Mouse (Mus musculus): ENCODE data around the gene Kidins220. TPM values are rescaled to one million over a fixed set of nuclear protein-coding genes. Genes with fewer than 3 reads are reported as not detected.
A peak's percentile ranks its signal among the peaks of the same experiment; 100 is the strongest.

The Kidins220 gene
- total RNA-seq, 2 experiments from 2014 or later = 42.5 to 45.2 TPM

DNA sequence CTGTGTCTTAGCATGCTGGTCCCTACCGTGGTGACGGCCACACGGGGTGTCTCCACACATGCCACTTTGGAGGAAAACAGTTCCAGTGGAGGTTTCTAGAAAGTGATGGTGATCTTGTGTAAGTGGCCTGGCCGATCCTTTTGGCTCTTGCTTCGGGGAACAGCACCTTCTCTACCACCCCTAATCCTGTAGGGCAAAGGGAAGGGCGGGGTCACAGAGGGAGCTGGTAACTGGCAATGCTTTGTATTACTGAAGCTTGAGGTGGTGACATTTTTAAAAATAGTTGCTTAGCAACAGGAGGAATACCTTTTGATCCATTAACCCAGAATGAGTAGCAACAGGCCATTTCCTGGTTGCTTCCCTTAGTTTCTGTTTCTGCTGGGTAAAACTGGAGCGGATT lies 12.9 kb upstream of the Kidins220 start:
- ATAC-seq (replicated peaks; ENCODE audit: low FRiP score, low TSS enrichment, poor library complexity, severe bottlenecking) = no peak

DNA sequence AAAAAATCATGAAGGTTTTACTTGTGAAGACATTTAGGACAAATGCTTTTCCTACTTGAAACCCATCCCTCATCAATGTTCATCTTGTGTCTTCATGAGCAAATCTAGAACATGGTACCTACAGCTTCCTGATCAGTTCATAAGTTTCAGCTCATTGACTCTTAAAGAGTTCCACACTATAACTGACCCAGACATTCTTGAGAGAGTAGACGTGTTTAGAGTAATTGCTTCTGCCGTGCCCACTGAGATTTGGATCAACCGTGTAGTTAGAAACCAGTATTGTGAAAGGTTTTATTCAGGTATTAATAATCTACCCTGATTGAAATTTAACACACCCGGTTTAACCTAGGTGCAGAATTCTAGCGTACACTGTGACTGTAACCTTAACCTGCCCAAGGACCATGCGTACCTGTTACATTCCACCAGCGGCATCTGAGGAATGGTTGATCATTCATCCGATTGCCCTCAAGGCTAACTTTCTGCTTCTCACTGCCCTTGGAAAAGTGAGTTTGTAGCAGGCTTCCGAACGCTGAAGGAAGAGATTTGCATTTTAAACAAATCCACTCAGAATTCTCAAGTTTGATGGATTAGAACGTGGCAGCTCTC lies 12.3 kb upstream of the Kidins220 start:
- no peak for ATAC-seq (replicated peaks; ENCODE audit: low FRiP score, low TSS enrichment, poor library complexity, severe bottlenecking)

DNA sequence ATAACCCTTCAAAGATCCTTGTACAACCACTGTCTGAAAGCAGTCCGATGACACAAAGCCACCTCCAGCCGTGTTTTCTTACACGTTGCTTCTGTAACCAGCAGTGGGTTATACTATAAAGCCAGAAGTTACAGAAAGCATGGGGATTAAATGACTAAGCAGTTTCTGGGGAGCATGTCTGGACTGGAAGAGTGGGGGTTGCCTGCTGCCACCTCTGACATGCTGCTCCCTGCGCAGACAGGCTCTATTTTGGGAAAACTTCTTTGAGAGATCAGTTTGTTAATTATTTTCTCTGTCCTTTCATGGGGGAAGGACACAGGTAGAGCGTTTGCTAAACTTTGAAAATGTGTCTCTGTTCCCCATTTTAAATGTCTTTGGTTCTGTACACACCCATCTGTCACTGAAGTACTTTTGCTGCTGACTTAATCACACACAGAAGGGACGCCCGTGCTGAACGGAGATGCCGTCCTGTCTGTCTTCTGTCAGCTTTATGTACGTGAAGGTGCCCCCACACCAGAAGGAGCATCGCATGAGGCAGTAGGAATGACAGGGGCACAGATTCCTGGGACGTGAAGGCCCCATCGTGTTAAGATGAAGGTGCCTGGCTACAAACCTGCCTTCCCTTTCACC lies 11.2 kb upstream of the Kidins220 start:
- ATAC-seq (replicated peaks; ENCODE audit: low FRiP score, low TSS enrichment, poor library complexity, severe bottlenecking) = peak; percentile 76

DNA sequence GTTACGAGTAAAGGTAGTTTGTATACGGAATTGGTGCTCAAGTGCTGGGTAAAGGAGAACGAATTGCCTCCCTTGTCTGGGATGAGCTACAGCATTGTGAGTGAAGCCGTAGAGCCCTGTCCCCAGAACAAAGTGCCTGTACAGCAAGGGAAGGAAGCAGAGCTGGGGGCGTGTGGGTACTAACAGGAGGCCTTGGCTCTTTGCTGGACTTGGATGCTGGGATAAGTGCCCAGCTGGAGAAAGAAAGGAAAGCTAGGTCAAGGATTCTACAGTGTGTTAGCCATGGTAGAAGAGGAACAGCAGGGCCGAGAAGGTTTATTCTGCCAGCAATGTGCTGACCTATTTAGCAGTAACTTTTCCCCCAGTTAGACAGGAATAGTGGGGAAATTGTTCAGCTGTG lies 9.3 kb upstream of the Kidins220 start:
- no peak for ATAC-seq (replicated peaks; ENCODE audit: low FRiP score, low TSS enrichment, poor library complexity, severe bottlenecking)

DNA sequence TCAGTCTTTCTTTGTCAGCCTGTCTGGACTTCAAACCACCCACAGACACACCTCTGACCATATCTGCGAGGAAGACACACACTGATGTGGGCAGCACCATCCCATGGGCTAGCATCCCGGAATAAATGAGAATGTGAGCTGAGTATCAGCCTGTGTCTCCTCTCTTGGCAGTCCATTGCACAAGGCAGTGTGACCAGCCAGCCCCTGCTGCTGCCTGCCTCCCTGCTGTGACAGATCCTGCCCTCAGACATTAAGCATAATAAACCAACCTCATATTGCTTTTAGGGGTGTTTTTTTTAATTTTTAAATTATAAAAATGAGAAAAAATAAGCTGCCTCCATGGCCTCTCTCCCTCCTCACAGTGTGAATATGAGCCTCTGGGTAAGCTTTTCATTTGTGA lies 8.7 kb upstream of the Kidins220 start:
- no peak for ATAC-seq (replicated peaks; ENCODE audit: low FRiP score, low TSS enrichment, poor library complexity, severe bottlenecking)

DNA sequence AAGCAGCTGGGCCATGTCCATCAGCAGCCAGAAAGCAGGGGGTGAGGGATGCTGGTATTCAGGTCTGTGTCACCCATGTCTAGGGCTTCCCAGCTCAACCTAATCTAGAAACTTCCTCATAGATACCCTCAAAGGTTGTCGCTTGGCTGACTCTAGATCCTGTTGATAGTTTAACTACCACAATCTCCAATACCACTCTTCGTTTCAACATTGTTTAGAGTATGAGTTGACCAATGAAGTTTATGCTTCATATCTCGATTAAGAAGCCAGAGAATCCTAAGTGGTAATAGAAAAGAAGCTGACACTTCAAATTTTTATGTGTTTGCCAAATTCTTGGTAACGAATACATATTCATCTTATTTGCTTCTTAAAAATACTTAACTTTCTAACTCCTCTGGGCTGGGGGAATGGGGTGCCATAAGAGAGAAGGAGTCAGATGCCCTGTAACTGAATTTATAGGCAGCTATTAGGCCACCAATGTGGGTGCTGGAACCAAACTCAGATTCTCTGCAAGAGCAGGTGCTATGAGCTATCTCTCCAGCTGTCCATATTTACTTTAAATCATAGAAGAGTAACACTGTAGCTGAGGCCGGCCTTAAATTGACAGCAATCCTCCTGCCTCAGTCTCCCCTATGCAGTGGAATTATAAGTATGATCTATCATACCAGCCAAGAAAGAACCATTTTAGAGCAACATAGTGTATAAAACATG lies 3.1 kb upstream of the Kidins220 start:
- ATAC-seq (replicated peaks; ENCODE audit: low FRiP score, low TSS enrichment, poor library complexity, severe bottlenecking) = no peak

DNA sequence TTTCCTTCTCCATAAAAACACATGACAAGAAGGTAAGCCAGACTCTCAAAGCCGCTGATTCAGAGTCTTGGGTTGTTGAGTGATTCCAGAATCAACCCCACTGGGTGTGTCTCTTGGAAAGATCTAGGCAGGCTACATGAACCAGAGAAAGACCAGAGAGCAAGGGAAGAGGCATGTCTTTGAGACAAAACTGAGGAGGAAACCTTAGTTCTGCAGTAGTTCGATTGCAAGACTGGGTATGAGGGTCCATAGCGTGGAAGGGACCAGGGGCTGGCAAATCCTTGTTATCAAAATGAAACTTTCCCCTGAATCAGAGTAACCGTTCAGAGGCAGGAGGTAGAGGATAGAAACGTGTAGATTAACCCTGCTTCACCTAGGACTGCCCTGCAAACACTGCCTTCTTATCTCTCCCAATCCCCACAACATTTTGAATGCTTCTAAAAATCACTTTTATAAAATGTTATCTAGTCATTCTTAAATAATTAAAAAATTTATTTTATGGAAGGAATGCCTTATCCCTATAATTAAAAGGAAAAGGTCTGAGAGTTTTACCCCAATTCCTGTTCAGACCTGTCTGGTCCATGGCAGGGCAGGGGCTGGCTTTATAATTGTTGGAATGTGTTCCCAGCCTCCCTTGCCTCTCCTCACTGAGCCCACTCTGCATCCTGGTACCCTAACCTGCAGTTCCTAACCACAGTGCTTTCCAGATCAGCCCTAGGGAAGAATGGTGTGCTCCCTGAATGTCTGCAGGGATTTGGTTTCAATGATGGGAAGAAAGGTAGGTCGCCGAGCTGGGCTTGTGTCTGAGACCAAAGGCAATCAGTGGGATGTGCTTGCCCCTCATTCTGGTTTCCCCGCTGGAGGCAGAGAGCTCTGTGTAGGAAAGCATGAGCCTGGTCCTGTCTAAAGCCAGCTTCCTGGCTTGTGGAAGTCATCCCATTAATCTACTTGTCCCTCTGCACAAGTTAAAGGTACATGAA lies 2.1 kb upstream of the Kidins220 start:
- ATAC-seq (replicated peaks; ENCODE audit: low FRiP score, low TSS enrichment, poor library complexity, severe bottlenecking) = no peak

DNA sequence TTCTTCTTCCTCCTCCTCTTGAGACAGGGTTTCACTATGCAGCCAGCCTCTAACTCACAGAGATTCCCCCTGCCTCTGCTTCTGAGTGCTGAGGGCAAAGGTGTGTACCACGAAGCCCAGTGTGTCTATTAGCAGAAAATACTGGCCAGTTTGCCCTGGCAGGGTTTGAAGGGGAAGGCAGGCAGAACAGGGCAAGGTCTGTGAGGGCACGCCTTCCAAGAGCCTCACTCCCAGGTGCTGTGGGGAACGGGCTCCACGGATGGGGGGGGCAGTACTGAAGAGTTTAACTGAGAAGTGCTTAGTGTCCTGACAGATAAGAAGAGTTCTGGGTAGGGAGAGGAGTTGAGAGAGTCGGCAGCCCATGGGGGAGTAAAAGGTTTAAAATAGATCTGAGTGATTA lies 1.1 kb upstream of the Kidins220 start:
- peak; percentile 54 for ATAC-seq (replicated peaks; ENCODE audit: low FRiP score, low TSS enrichment, poor library complexity, severe bottlenecking)

DNA sequence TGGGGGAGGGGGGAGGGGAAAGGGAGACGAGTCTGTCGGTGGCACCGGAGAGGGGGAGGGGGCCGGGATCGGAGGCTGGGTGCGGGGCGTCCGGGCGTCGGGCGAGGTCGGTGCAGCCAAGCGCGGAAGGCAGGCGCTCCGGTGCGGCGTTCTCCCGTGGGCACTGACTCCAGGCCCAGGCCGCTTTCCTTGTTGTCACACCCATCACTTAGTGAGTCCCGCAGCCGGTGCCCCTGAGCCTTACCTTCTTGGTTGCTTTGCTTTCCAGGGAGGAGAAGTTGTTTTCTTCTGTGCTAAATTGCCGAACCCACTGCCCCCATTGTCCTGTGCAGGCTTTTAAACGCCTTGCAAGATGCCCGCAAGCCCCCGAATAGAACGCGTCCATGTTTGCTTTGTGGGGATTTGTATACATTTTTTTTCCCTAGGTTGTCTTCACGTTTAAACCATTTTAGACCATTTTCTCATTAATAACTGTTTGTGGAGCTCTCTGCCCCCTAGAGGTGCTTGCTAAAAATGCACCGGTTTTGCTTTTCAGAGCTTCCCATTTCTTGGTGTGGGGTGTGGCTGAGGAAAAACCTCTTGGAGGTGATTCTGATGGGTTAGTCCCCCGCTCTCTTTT lies 499 bp downstream of the Kidins220 start:
- ATAC-seq (replicated peaks; ENCODE audit: low FRiP score, low TSS enrichment, poor library complexity, severe bottlenecking) = peak; percentile 48

DNA sequence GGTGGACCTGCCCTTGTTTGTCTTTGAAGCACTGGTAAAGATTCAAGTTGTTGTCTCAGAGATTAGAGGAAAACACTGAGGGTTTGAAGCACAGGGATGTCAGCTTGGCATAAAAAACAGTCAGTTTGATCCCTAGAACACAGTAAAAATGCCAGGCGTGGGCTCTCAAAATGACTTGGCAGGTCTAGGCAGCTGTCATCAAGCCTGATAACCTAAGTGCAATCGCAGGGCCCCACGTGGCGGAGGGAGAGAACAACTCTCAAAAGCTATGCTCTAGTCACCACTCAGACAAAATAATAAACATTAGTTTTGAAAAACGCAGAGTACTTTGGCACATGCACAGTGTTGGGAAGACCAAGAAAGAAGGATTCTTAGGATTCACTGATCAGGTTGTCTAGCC lies 10.5 kb downstream of the Kidins220 start:
- peak; percentile 89 for ATAC-seq (replicated peaks; ENCODE audit: low FRiP score, low TSS enrichment, poor library complexity, severe bottlenecking)

DNA sequence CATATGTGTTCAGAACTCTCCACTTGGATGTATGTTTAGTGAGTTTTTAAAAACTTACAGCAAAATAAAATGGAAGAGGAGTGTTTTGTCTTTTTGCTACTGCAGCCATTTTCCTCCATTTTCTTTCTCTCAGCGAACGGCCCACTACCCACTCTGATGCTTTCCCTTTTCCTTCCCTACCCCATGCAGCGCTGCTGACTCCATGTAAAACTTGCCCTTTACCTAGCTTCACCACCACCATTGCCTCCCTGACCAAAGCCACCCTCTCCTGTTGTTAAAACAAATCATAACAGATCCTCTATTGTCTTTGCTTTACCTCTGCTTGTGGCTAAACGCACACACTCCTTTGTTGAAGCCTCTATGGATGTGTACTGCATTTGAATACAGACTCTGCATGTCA lies 20.6 kb downstream of the Kidins220 start:
- ATAC-seq (replicated peaks; ENCODE audit: low FRiP score, low TSS enrichment, poor library complexity, severe bottlenecking) = no peak

DNA sequence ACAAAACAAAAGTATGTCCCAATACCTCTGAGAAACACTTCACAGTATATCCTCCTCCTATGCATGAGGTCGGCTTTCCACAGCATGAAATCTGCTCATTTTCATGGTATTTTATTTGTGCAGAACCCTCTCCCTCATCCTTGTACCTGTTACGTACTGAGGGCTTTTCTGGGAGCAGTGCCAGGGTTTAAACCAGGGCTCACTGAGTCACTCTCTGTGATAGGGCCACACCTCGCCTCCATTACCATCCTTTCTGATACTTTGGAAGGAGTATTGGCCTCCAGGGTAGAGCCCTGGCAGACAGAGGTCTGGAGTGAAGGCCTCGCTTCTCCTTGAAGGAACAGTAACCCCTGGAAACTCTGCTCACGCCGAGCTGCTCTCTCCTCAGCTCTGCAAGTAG lies 30.6 kb downstream of the Kidins220 start:
- no peak for ATAC-seq (replicated peaks; ENCODE audit: low FRiP score, low TSS enrichment, poor library complexity, severe bottlenecking)

DNA sequence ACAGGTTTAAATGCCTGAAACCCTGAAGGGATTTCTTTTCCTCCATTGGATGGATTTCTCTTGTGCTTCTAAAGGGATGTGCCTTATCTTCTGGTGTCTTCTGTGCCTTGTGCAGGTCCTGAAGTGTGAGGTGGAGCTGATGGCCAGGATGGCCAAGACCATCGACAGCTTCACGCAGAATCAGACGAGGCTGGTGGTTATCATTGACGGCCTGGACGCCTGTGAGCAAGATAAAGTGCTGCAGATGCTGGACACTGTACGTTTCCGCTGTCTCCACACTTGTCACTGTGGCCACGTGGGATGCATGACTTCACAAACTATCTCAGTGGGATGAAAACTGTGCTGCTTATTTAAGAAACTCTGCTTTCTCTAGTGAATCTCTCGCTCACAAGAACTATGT lies 35.2 kb downstream of the Kidins220 start:
- no peak for ATAC-seq (replicated peaks; ENCODE audit: low FRiP score, low TSS enrichment, poor library complexity, severe bottlenecking)

DNA sequence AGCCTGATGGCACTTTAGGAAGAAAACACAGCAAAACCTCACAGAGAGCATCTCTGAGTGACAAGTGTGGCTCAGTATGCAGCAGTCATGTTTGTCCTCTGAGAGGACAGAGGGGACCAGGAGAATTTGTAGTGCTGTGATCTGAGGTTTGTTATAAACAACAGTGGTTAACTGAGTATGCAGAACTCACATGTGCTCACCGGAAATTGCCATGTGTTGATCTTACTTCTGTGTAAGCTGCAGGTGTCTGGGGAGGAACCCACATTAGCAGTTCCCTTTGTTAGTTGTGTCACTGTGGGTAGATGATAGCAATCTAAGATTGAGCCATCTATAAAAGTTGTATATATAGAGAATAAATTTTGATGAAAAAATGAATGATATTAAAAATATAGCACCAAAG lies 35.7 kb downstream of the Kidins220 start:
- ATAC-seq (replicated peaks; ENCODE audit: low FRiP score, low TSS enrichment, poor library complexity, severe bottlenecking) = no peak

DNA sequence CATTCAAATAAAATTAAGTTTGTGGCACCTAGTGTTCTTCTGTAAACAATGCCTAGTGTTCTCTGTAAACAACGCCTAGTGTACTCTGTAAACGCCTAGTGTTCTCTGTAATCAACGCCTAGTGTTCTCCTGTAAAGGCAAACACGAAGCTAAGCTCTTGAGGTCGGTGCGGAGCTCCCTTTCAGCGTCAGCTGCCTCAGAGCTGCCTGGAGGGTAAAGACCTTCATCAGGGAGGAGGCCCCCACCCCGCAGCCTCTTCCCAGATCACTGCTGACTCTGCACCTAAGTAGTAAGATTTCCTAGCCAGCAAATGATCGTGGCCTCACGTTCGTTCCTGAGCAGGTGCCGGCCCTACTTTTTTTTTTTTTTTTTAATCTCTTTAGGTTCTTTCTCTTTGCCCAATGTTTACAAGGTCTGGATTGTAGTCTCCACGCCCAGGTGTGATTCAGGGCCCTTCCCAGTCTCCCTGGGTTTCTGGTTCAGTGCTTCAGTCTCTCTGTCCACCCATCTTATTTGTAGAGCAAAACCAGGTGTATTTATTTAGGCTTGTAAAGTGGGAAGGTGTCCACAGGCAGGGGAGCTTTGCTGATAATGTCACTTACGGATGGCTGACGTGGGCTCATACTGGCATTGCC lies 37.1 kb downstream of the Kidins220 start:
- no peak for ATAC-seq (replicated peaks; ENCODE audit: low FRiP score, low TSS enrichment, poor library complexity, severe bottlenecking)

DNA sequence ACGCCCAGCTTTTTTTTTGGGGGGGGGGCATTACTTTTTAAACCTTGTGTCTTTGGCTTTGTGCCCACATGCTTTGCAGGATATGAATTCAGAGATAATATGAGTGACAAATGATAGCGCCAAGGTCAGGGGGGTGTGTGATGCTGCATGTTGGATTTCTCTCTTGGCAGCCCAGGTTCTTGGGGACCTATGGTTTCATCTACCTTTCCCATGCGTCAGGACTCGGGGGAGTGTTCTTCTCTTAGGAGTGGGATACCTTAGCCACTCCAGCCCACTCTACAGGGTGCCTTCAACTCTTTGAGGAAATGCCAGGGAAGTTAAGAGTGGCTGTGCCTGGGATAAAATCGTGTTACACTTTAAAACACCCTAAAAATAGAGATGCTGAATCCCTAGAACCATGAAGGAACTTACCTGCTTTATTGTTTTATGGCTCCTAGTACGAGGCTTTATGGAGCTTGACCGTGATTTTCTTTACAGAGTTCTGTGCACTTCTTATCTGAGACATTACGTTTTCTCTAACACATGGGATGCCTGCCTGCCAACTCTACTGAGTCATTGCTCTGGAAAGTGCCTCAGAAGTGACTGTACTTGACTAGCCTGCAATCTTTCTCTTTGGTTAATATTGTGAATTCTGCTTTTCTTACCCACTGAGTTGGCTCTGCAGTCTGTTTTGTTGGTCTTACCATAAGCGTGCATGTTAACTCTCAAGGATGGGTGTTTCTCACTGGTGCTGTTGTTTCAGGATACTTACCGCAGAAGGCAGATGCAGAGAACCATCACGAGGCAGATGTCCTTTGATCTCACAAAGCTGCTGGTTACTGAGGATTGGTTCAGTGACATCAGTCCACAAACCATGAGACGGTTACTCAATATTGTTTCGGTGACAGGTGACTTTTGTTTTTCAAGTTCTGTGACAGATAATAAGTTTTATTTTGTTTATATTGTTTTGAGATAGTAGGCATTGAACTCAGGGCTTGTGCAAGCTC lies 38.1 kb downstream of the Kidins220 start:
- no peak for ATAC-seq (replicated peaks; ENCODE audit: low FRiP score, low TSS enrichment, poor library complexity, severe bottlenecking)

DNA sequence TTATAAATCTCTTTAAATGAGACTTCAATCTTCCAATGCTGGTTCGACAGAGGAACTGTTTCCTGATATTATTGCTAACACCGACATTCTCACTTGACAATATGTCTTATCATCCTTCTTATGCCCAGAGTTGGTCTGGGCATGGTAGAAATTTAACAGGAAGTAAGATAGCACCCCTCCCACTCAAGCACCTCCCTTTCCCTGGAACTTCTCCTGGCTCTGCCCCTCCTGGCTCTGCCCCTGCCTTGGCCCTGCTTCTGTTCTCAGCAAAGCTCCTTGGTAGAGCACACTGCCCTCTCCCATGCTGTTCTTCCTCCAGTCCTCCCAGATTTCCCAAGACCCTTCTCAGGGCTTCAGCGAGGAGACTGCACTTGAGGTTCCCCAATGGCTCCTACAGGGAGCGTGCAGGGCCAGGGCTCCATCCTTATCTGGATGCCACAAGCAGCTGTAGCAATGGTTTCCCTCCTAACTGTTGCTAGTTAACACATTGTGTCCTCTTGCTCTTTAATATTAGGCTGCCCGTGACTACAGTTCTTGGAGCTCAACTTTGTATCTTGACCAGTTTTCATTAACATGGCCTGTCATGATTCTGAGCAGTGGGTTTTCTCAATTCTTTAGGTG lies 39.7 kb downstream of the Kidins220 start:
- peak; percentile 87 for ATAC-seq (replicated peaks; ENCODE audit: low FRiP score, low TSS enrichment, poor library complexity, severe bottlenecking)

Data from megakaryocyte-erythroid progenitor cell, adult 5-6 weeks (primary cell).